Mouse (Mus musculus) thymus, postnatal 14 days (tissue): ENCODE results near the gene Hps1.

ENCODE experiments used
- DNase-seq: peaks from one replicate; pipeline ENCODE4 v3.0.0; 2021

Hps1 gene

GRCm38 (mm10) chr19:42753141-42753917, 26.4 kb downstream of the Hps1 start:
- DNase-seq: no peak

GRCm38 (mm10) chr19:42752363-42752931, 27.3 kb downstream of the Hps1 start, which contains the start of gene Pyroxd2:
TSS of gene Pyroxd2 (minus strand) at chr19:42752775.
- DNase-seq: peak; percentile 47

GRCm38 (mm10) chr19:42750196-42750595, 29.6 kb downstream of the Hps1 start:
- no peak for DNase-seq

- no peak for DNase-seq
Observed at GRCm38 (mm10) chr19:42746702-42747101, 33.1 kb downstream of the Hps1 start.

- DNase-seq: no peak
Observed at GRCm38 (mm10) chr19:42745869-42746224, 33.9 kb downstream of the Hps1 start.

- DNase-seq: no peak
Observed at GRCm38 (mm10) chr19:42745084-42745868, 34.5 kb downstream of the Hps1 start.

- DNase-seq: peak; percentile 28
Observed at GRCm38 (mm10) chr19:42744162-42744586, 35.6 kb downstream of the Hps1 start.

- no peak for DNase-seq
Observed at GRCm38 (mm10) chr19:42743261-42743660, 36.5 kb downstream of the Hps1 start.

- DNase-seq: no peak
Observed at GRCm38 (mm10) chr19:42741884-42742283, 37.9 kb downstream of the Hps1 start.

GRCm38 (mm10) chr19:42740163-42740899, 39.4 kb downstream of the Hps1 start:
- DNase-seq: no peak

- DNase-seq: no peak
Observed at GRCm38 (mm10) chr19:42739734-42740133, 40.0 kb downstream of the Hps1 start.

- DNase-seq: no peak
Observed at GRCm38 (mm10) chr19:42737753-42738152, 42.0 kb downstream of the Hps1 start.

- no peak for DNase-seq
Observed at GRCm38 (mm10) chr19:42734982-42735381, 44.8 kb downstream of the Hps1 start.

- DNase-seq: peak; percentile 13
Observed at GRCm38 (mm10) chr19:42727424-42727823, 52.4 kb downstream of the Hps1 start.

GRCm38 (mm10) chr19:42726766-42727165, 53.0 kb downstream of the Hps1 start:
- no peak for DNase-seq

GRCm38 (mm10) chr19:42725973-42726350, 53.8 kb downstream of the Hps1 start:
- no peak for DNase-seq

GRCm38 (mm10) chr19:42725056-42725972, 54.5 kb downstream of the Hps1 start:
- peak; percentile 37 for DNase-seq

GRCm38 (mm10) chr19:42723302-42723701, 56.5 kb downstream of the Hps1 start:
- no peak for DNase-seq

GRCm38 (mm10) chr19:42722500-42722899, 57.3 kb downstream of the Hps1 start:
- DNase-seq: no peak

- no peak for DNase-seq
Observed at GRCm38 (mm10) chr19:42718101-42718500, 61.7 kb downstream of the Hps1 start.

GRCm38 (mm10) chr19:42717668-42718067, 62.1 kb downstream of the Hps1 start:
- DNase-seq: no peak

GRCm38 (mm10) chr19:42716507-42716906, 63.3 kb downstream of the Hps1 start:
- no peak for DNase-seq
